Mouse (Mus musculus): ENCODE results near the gene Mxi1.

Mxi1 gene

GRCm38 (mm10) chr19:53310348-53310747 lies at the start of gene Mxi1:
TSS of gene Mxi1 (plus strand) at chr19:53310518.
- DNase-seq: peak; percentile 87 to 92

GRCm38 (mm10) chr19:53260828-53261227 lies 49.5 kb upstream of the Mxi1 start:
- peak; percentile 68 to 74 for DNase-seq

- no peak for DNase-seq
These were observed 48.3 kb upstream of the Mxi1 start for GRCm38 (mm10) chr19:53262061-53262460.

- DNase-seq: no peak
These were observed 46.2 kb upstream of the Mxi1 start for GRCm38 (mm10) chr19:53263859-53264733.

- DNase-seq: peak; percentile 50 to 59
These were observed 45.2 kb upstream of the Mxi1 start for GRCm38 (mm10) chr19:53264821-53265727.

GRCm38 (mm10) chr19:53267305-53267704 lies 43.0 kb upstream of the Mxi1 start:
- peak; percentile 57 to 70 for DNase-seq

GRCm38 (mm10) chr19:53273055-53273722 lies 37.1 kb upstream of the Mxi1 start:
- no peak for DNase-seq

GRCm38 (mm10) chr19:53273781-53274428 lies 36.4 kb upstream of the Mxi1 start:
- DNase-seq: no peak

GRCm38 (mm10) chr19:53275204-53275603 lies 35.1 kb upstream of the Mxi1 start:
- DNase-seq: no peak

GRCm38 (mm10) chr19:53276902-53277707 lies 33.2 kb upstream of the Mxi1 start:
- no peak for DNase-seq

- DNase-seq: no peak
These were observed 31.6 kb upstream of the Mxi1 start for GRCm38 (mm10) chr19:53278491-53279415.

- no peak for DNase-seq
These were observed 30.1 kb upstream of the Mxi1 start for GRCm38 (mm10) chr19:53280254-53280653.

- DNase-seq: no peak
These were observed 27.7 kb upstream of the Mxi1 start for GRCm38 (mm10) chr19:53282571-53282970.

GRCm38 (mm10) chr19:53283742-53284141 lies 26.6 kb upstream of the Mxi1 start:
- DNase-seq: no peak

- DNase-seq: peak; percentile 36 to 44
These were observed 25.8 kb upstream of the Mxi1 start for GRCm38 (mm10) chr19:53284268-53285208.

- no peak for DNase-seq
These were observed 13.7 kb upstream of the Mxi1 start for GRCm38 (mm10) chr19:53296331-53297254.

GRCm38 (mm10) chr19:53299156-53299828 lies 11.0 kb upstream of the Mxi1 start:
- DNase-seq: no peak

GRCm38 (mm10) chr19:53299829-53300181 lies 10.5 kb upstream of the Mxi1 start:
- no peak for DNase-seq
